Mouse (Mus musculus): Measurements from ENCODE around the gene Bola2. TPM values are rescaled to one million over a fixed set of nuclear protein-coding genes. Genes with fewer than 3 reads are reported as not detected.
"Not testable (repeated sequence)": the region's sequence is repeated elsewhere in the genome, so short reads cannot be mapped to it uniquely, and the experiment has no call there.

Bola2 gene
- polyA plus RNA-seq, 1 experiment from 2014 or later: 145 TPM

DNA sequence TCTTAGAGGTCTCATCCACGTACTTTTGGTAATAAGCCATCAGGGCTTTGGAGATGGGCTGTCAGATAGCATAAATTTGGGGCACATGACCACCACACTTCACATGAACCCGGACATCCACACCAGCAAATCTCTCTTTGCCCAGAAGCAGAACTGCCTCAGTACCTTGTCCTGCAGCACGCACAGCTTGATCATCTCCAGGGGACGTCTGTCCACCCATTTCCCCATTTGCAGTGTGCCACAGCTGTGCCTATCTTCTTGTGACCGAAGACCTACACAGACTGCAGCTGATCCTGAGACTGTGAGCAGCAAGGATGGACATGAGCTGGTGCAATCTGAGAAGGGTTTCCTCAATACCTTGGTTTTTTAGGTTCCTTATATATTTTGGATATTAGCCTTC is 30.5 kb downstream of the Bola2 start:
- no peak overlapping the region for H3K27ac ChIP-seq
- no peaks in the 10 kb centered on the region for H3K36me3 ChIP-seq (ENCODE audit: insufficient read depth, low read length)
- H3K27me3 ChIP-seq (ENCODE audit: insufficient read depth, low read length): no peaks in the 10 kb centered on the region
- H3K9me3 ChIP-seq (replicated peaks; ENCODE audit: low read length): no peaks in the 10 kb centered on the region
- H3K4me1 ChIP-seq (replicated peaks; ENCODE audit: insufficient read depth, low read length): no peaks in the 10 kb centered on the region
- no peak overlapping the region for H3K9ac ChIP-seq (ENCODE audit: low read depth, low read length)
- no peak for DNase-seq (ENCODE audit: low spot score)
- H3K4me3 ChIP-seq (replicated peaks; ENCODE audit: low read depth, low read length): no peak overlapping the region
- 78% methylated on average over 5 of the region's 5 CpGs for WGBS
- no peak overlapping the region for H3K4me2 ChIP-seq (ENCODE audit: low read length)
- TF ChIP-seq CTCF (IDR thresholded peaks at IDR 0.05; ENCODE audit: low read depth): no peak
- no peak for ATAC-seq (replicated peaks; ENCODE audit: low FRiP score, low read depth)

DNA sequence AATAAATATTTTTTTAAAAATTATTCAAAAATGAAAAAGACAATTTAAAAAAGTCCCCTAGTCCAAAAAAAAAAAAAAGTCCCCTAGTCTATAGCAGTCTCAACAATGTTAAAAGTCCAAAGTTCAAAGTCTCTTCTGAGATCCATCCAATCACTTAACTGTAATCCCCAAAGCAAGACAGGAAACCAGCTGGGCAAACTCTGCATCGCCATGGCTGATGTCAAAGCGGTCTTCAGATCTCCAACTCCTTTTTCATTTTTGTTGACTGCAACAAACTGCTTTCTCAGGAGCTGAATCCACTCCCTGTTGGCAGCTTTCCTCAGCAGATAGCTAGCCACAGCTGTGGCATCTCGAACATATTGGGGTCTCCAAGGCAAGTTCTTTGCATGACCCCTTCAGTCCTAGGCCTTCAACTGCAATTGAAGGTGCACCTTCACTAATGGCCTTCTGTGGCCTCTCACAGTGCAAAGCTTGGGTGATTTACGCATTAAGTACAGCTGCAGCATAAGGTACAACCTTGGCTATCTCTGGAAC is 35.1 kb downstream of the Bola2 start:
- not testable (repeated sequence) for H3K27ac ChIP-seq; H3K36me3 ChIP-seq (ENCODE audit: insufficient read depth, low read length); H3K4me1 ChIP-seq (replicated peaks; ENCODE audit: insufficient read depth, low read length); H3K4me2 ChIP-seq (ENCODE audit: low read length); ATAC-seq (replicated peaks; ENCODE audit: low FRiP score, low read depth); DNase-seq (ENCODE audit: low spot score); H3K9me3 ChIP-seq (replicated peaks; ENCODE audit: low read length); H3K4me3 ChIP-seq (replicated peaks; ENCODE audit: low read depth, low read length); H3K9ac ChIP-seq (ENCODE audit: low read depth, low read length); H3K27me3 ChIP-seq (ENCODE audit: insufficient read depth, low read length)
- 69% methylated on average over 4 of the region's 4 CpGs for whole genome bisulfite sequencing

DNA sequence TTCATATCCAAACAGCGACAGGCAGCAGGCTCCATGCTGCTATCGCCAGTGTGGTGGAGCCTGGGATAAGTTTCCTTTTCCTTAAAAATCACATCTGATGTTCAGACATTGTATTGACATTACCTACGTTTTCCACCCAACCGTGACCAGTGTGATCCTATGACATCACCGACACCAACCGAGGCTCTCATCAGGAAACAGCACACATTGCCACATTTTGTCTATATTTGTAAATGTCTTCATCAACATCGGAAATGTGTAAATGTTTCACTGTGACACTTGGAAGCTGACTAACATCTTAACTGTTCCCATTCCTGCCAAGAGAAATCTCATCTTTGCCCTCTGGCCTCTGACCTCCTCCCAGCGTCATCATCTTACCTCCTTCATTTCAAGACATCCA is 40.9 kb downstream of the Bola2 start:
- no peak overlapping the region for H3K4me3 ChIP-seq (replicated peaks; ENCODE audit: low read depth, low read length)
- no peaks in the 10 kb centered on the region for H3K9me3 ChIP-seq (replicated peaks; ENCODE audit: low read length)
- WGBS: 76% methylated on average over 8 of the region's 8 CpGs
- no peaks in the 10 kb centered on the region for H3K36me3 ChIP-seq (ENCODE audit: insufficient read depth, low read length)
- ATAC-seq (replicated peaks; ENCODE audit: low FRiP score, low read depth) (no peak), DNase-seq (ENCODE audit: low spot score) (no peak)
- H3K27ac ChIP-seq: no peak overlapping the region
- no peaks in the 10 kb centered on the region for H3K4me1 ChIP-seq (replicated peaks; ENCODE audit: insufficient read depth, low read length)
- H3K4me2 ChIP-seq (ENCODE audit: low read length): no peak overlapping the region
- no peak for TF ChIP-seq CTCF (IDR thresholded peaks at IDR 0.05; ENCODE audit: low read depth)
- H3K9ac ChIP-seq (ENCODE audit: low read depth, low read length): no peak overlapping the region
- H3K27me3 ChIP-seq (ENCODE audit: insufficient read depth, low read length): no peaks in the 10 kb centered on the region

DNA sequence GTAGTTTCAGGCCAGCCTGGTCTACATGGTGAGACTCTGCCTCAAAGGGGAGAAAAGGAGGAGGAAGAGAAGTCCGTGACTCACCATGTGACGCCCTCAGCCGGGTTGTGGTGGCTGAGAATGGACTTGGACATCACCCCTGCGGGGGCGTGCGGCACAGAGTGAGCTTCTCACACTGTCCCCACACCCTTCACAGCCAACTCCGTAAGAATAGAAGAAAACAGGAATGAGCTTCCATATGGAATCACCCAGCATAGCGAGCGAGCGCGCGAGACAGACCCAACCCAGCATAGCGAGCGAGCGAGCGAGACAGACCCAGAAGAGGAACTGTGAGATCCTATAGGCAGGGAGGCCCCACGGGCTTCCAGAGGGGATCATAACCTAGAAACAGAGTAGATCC is 44.4 kb downstream of the Bola2 start:
- no peak for TF ChIP-seq CTCF (IDR thresholded peaks at IDR 0.05; ENCODE audit: low read depth)
- Histone ChIP-seq H3K27me3 (ENCODE audit: insufficient read depth, low read length) (no peaks in the 10 kb centered on the region), H3K9me3 (replicated peaks; ENCODE audit: low read length) (no peaks in the 10 kb centered on the region), H3K9ac (ENCODE audit: low read depth, low read length) (no peak overlapping the region), H3K4me1 (replicated peaks; ENCODE audit: insufficient read depth, low read length) (no peaks in the 10 kb centered on the region), H3K4me3 (replicated peaks; ENCODE audit: low read depth, low read length) (no peak overlapping the region), H3K4me2 (ENCODE audit: low read length) (no peak overlapping the region), H3K27ac (no peak overlapping the region), H3K36me3 (ENCODE audit: insufficient read depth, low read length) (no peaks in the 10 kb centered on the region)
- 79% methylated on average over 17 of the region's 17 CpGs for WGBS
- ATAC-seq (replicated peaks; ENCODE audit: low FRiP score, low read depth): no peak
- DNase-seq (ENCODE audit: low spot score): no peak

DNA sequence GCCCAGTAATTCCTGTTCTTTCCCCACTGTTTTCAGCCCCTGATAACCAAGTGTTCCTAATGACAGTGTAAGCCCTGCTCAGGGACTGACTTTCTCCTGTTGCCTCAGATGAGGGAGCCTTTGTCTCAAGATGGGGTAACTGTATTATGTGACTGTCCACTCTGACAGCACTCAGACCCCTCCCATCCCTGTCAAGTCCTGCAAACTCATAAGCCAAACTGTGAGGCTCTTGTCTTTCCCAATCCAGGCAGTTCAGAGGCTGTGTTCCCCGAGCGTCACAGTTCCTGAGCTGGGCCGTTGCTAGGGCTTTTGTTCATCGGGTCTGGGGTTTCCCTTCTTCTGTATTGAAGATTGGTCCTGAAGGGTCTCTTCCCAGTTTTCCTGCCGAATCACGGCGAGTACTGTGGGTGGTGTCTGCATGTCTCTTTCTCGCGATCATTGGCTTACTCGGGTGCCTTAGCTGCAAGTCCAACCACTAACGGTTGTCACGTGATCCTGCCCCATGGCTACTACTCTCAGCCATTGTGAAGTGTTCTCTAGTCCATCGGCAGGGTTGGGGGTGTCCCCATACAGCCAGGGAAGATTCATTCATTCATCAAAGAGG is 45.0 kb downstream of the Bola2 start:
- no peaks in the 10 kb centered on the region for H3K4me1 ChIP-seq (replicated peaks; ENCODE audit: insufficient read depth, low read length)
- no peak overlapping the region for H3K27ac ChIP-seq
- no peak for ATAC-seq (replicated peaks; ENCODE audit: low FRiP score, low read depth)
- H3K9me3 ChIP-seq (replicated peaks; ENCODE audit: low read length): no peaks in the 10 kb centered on the region
- H3K36me3 ChIP-seq (ENCODE audit: insufficient read depth, low read length): no peaks in the 10 kb centered on the region
- H3K4me2 ChIP-seq (ENCODE audit: low read length): no peak overlapping the region
- no peak overlapping the region for H3K4me3 ChIP-seq (replicated peaks; ENCODE audit: low read depth, low read length)
- H3K9ac ChIP-seq (ENCODE audit: low read depth, low read length): no peak overlapping the region
- DNase-seq (ENCODE audit: low spot score): no peak
- WGBS: 82% methylated on average over 13 of the region's 13 CpGs
- TF ChIP-seq CTCF (IDR thresholded peaks at IDR 0.05; ENCODE audit: low read depth): no peak
- no peaks in the 10 kb centered on the region for H3K27me3 ChIP-seq (ENCODE audit: insufficient read depth, low read length)

DNA sequence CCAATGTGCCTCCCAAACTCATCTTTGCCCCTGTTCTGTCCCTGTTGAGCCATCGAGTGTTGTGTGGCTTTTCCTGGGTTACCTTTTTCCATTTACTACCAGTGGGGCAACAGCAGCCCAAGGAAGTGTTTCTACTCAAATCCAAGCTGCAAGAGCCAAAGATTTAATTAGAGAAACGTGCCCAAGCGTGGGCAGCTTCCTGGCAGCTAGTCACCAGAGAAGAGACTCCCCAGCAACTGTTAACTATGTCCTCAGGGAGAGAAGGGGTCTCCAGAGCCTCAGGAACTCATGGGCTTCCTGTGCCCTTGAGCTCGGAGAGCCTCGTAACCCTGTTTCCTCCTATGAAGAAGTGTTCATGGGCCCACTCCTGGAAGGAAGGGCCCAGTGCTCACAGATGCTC is 45.8 kb downstream of the Bola2 start:
- no peak for ATAC-seq (replicated peaks; ENCODE audit: low FRiP score, low read depth)
- no peak for TF ChIP-seq CTCF (IDR thresholded peaks at IDR 0.05; ENCODE audit: low read depth)
- 62% methylated on average over 5 of the region's 5 CpGs for WGBS

DNA sequence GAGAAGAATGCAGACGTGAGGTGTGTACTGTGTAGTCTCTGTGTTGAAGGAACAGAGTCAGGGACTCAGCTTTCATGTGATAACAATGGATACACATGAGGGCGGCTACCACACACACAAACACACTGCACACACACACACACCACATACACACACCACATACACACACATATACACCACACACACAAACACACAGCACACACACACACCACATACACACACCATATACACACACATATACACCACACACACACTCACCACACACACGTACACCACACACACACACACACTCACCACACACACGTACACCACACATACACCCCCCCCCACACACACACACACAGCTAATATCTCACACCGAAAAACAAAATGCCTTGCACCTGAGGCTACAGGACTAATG is 46.3 kb downstream of the Bola2 start:
- no peaks in the 10 kb centered on the region for H3K27me3 ChIP-seq (ENCODE audit: insufficient read depth, low read length)
- no peak overlapping the region for H3K4me2 ChIP-seq (ENCODE audit: low read length)
- H3K4me1 ChIP-seq (replicated peaks; ENCODE audit: insufficient read depth, low read length): no peaks in the 10 kb centered on the region
- H3K4me3 ChIP-seq (replicated peaks; ENCODE audit: low read depth, low read length): no peak overlapping the region
- TF ChIP-seq CTCF (IDR thresholded peaks at IDR 0.05; ENCODE audit: low read depth): no peak
- ATAC-seq (replicated peaks; ENCODE audit: low FRiP score, low read depth) (no peak), DNase-seq (ENCODE audit: low spot score) (no peak)
- H3K9ac ChIP-seq (ENCODE audit: low read depth, low read length): no peak overlapping the region
- WGBS: 81% methylated on average over 5 of the region's 5 CpGs
- H3K9me3 ChIP-seq (replicated peaks; ENCODE audit: low read length): no peaks in the 10 kb centered on the region
- no peak overlapping the region for H3K27ac ChIP-seq
- no peaks in the 10 kb centered on the region for H3K36me3 ChIP-seq (ENCODE audit: insufficient read depth, low read length)

More for the DNA sequence above, 45.8 kb downstream of the Bola2 start:
- no peak overlapping the region for H3K4me2 ChIP-seq (ENCODE audit: low read length)
- H3K9ac ChIP-seq (ENCODE audit: low read depth, low read length): no peak overlapping the region
- H3K27me3 ChIP-seq (ENCODE audit: insufficient read depth, low read length): no peaks in the 10 kb centered on the region
- no peaks in the 10 kb centered on the region for H3K36me3 ChIP-seq (ENCODE audit: insufficient read depth, low read length)
- H3K9me3 ChIP-seq (replicated peaks; ENCODE audit: low read length): no peaks in the 10 kb centered on the region
- H3K27ac ChIP-seq: no peak overlapping the region
- no peaks in the 10 kb centered on the region for H3K4me1 ChIP-seq (replicated peaks; ENCODE audit: insufficient read depth, low read length)
- H3K4me3 ChIP-seq (replicated peaks; ENCODE audit: low read depth, low read length): no peak overlapping the region
- no peak for DNase-seq (ENCODE audit: low spot score)

All from kidney, postnatal 0 days (tissue).